Mouse (Mus musculus): ENCODE measurements around the gene Dnmt3c.

- TF ChIP-seq CTCF (IDR thresholded peaks at IDR 0.05; ENCODE audit: insufficient read depth, low read length), result no peak
- TF ChIP-seq POLR2A (IDR thresholded peaks at IDR 0.05; ENCODE audit: borderline replicate concordance, extremely low read depth, low read depth, low read length), result no peak
Measured at GRCm38 (mm10) chr2:153665401-153665800, 31.1 kb upstream of the Dnmt3c start.
